Mouse (Mus musculus) brown adipose tissue, adult 24 weeks (tissue): ENCODE measurements around the gene Aldh1l1. TPM values are rescaled to one million over a fixed set of nuclear protein-coding genes. Genes with fewer than 3 reads are reported as not detected.

Experiments
- H3K27ac ChIP-seq: fragments of 200-500 bp; replicated peaks from 2 replicates; pipeline ENCODE4 v1.5.1; 2012; ENCODE audit warnings: low read depth, mild to moderate bottlenecking, low read length
- H3K4me1 ChIP-seq: fragments of 200-500 bp; 2 replicates; pipeline ENCODE4 v1.6.1; 2012; ENCODE audit warnings: low read length, mixed read lengths; ENCODE audit not compliant: control insufficient read depth, insufficient read depth, insufficient read length
- H3K4me3 ChIP-seq: fragments of 200-500 bp; 2 replicates; pipeline ENCODE4 v1.5.1; 2012; ENCODE audit warnings: low read depth, mild to moderate bottlenecking, low read length, moderate library complexity; ENCODE audit not compliant: insufficient read depth
- polyA plus RNA-seq: library from polyadenylated mRNA; stranded (reverse); fragments of >200 nt; gene quantifications from 2 replicates; pipeline ENCODE4 v1.2.4, GENCODE M21; 2012; ENCODE audit not compliant: missing spikeins, insufficient read depth, insufficient read length

Aldh1l1 gene
- polyA plus RNA-seq, 1 experiment = 46.2 TPM

DNA sequence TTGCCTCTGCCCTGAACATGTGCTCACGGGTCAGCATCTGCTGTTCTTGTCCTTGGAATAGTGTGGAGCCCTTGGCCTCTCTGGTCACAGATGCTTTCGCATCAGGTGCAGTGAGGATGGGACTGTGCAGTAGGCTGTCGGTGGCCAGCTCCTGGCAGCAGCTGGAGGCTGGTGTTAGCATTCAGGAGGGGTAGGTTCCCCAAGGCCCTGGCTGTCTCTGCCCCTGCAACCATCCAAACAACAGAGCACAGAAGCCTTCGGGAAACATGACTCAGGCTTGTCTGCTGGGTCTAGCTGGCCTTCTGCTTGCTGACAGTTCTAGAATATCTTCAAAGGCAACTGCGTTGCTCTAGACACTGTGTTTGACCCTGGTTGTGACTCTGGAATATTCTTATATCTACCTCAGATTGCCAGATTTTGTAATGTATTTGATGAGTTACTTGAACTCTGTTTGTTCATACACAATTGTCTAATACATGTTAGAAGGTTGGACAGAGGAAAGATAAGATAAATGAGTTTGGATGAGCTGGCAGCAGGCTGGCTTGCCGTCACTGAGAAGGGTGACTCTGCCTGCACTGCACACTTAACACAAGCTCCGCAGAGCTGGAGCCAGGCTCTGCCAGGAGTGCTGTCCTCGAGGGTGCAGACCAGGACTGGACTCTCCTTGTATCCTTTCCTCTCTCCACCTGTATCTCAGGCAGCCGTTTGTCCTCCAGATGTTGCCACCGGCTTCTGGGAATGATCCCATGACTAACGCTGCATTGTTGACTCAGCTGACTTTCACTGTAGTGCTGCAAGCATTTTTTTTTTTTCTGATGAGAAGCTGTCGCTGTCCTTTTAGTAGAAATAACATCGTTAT lies 79.4 kb downstream of the Aldh1l1 start:
- Histone ChIP-seq H3K27ac (no peak overlapping the region), H3K4me3 (no peak overlapping the region), H3K4me1 (no peaks in the 10 kb centered on the region)

DNA sequence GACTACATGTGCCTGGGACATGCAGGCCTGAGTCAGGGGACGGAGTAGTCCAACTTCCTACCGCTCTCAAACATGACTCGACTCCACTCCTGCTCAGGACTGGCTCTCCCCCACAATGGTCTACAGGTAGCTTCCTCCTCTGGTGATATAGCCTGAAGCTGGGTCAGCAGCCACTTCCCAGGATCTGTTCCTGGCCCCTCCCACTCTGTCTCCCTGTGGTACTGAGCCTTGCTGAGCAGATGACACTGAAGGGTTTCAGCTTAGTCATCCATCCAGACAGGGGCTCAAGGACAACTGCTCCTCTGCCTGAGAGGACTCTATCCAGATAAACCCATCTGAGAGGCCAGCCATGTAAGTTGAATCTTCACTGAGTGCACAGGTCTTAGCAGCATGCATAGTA lies 81.3 kb downstream of the Aldh1l1 start:
- no peak overlapping the region for H3K4me3 ChIP-seq

DNA sequence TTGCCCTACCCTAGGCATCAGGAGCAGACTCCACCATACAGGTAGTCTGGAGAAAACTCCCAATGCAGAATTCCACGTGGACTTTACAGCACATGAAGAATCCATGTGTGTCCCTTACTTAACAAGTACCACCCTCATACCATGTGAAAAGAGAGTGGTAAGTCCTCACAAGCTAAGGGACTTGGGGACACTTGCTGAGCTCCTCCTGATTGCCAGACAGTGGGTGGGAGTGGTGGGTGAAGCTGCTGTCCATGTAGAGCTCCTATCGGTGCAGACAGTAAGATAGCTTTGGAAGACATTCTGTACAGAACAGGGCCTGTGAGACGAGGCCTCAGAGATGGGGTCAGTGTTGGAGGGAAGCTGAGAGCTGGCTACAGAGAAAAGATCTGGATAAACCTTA lies 81.7 kb downstream of the Aldh1l1 start:
- H3K4me1 ChIP-seq = no peaks in the 10 kb centered on the region
- H3K4me3 ChIP-seq = no peak overlapping the region
- no peak overlapping the region for H3K27ac ChIP-seq

More for the DNA sequence above, 81.3 kb downstream of the Aldh1l1 start:
- no peaks in the 10 kb centered on the region for H3K4me1 ChIP-seq
- no peak overlapping the region for H3K27ac ChIP-seq

DNA sequence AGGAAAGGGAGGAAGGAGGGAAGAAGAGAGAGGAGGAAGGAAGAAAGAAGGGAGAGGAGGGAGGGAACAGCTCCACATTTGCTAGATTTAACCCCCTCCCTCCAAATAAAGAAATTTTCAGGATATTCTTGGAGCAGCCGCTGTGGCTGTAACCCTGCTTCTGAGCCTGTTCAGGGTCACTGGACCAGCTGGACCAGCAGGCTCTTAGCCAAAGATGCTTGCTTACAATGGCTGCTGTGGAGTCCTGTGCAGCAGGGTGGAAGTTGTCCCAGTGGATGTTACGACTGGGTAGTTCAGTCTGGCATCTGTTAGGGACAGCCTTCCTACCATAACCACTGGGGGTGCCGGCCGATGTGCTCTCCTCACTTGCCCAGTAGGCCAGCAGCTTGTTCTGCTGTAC lies 82.5 kb downstream of the Aldh1l1 start:
- Histone ChIP-seq H3K27ac (no peak overlapping the region), H3K4me3 (no peak overlapping the region), H3K4me1 (no peaks in the 10 kb centered on the region)

DNA sequence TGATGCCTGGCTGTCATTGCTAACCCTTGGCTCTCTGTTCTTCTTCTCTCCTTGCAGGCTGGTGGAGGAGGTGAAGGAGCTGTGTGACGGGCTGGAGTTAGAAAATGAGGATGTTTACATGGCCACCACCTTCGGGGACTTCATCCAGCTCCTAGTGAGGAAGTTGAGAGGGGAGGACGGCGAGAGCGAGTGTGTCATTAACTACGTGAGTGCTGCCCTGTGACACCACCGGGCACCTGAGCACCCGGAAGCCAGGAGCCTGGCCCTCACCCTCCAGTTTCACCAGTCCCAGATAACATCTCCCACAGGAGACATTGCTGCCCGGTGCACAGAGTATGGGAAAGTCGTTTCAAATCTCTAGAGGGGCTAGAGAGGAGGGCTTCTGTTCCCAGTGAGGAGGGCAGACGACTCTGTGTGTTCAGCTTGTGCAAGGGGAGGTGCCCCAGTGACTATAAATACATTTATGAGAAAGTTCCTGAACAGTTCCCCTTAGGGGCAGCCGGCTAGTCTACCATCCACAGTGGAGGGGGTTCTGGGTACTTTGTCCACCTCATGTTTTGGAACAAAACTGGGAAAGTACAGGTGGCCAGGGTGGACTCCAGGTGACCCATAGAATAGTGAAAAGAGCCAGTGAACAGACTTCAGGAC lies 83.6 kb downstream of the Aldh1l1 start:
- Histone ChIP-seq H3K4me1 (no peaks in the 10 kb centered on the region), H3K4me3 (no peak overlapping the region), H3K27ac (no peak overlapping the region)

DNA sequence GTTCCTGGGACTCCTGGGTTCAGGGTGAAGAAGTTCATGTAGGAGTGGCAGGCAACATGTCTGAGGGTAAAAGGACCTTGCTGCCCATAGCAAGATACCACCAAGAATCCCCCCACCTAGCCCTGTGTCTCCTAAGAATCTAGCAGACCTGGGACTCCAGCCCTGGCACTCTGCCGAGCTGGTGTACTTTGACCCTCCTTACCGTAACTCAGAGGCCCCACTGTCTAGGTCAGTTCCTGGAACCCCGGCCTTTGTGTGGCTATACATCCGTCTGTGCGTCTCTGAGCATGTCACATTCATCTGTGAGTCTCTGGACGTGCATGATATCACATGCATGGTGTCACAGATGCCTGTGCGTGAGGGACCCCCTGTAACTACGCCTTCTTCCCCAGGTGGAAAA lies 84.2 kb downstream of the Aldh1l1 start:
- Histone ChIP-seq H3K4me3 (no peak overlapping the region), H3K27ac (no peak overlapping the region), H3K4me1 (no peaks in the 10 kb centered on the region)

DNA sequence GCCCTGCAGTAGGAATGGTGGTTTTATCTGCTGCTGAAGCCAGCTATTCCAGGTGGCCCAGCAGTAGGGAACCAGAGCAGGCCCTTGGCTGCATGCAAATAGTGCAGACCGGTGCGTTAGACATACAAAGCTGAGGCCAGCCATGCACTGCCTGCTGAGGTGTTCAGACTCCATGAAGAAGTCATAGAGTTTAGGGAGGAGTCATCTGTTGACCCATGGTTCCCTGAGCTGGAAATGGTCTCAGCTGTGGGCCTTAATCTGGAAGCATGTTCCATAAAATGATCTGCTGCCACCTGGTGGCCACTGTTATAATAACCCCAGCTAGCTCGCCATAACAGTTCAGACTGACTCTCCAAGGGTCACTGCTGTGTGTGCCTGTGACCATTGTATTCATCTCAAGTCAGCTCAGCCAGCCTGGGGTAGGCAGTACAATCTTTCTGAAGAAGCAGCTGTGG lies 89.1 kb downstream of the Aldh1l1 start:
- Histone ChIP-seq H3K27ac (no peak overlapping the region), H3K4me1 (no peaks in the 10 kb centered on the region)

DNA sequence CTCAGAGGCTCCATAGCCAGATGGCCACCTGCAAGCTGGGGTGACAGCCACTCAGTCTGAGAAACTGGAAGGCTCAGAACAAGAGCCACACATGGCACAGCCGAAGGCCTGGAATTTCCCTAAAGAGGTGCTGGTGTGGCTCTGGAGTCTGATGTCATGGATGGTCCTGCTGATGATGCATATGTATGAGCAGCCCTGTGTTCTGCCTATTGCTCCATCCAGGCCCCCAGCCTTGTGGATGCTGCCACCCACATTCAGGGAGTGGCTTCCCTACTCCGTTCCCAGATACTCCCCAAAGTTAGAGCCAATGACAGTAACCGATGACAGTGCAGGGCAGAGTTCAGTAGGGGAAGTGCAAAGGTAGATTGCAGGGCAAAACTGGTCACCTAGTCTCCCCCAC lies 91.9 kb downstream of the Aldh1l1 start:
- no peak overlapping the region for H3K4me3 ChIP-seq
- no peaks in the 10 kb centered on the region for H3K4me1 ChIP-seq
- no peak overlapping the region for H3K27ac ChIP-seq

More for the DNA sequence above, 89.1 kb downstream of the Aldh1l1 start:
- H3K4me3 ChIP-seq = no peak overlapping the region

DNA sequence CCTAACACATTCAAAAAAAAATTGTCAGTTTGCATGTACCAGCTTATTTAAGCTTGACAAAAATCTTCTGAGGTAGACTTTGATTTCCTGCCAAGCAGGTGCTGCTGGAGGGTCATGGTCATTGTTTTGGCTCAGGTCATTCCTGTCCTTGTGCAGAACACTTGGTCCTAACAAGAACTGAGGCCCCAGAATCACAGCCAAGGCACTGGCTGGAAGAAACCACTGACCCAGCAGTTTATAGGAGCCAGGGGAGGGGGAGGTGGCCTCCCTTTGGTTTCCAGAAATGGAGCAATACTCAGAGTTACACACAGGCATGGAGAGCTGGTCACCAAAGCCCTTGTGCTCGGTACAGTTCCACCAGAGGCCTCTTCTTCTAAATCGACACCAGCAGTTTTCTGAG lies 96.1 kb downstream of the Aldh1l1 start:
- Histone ChIP-seq H3K4me1 (no peaks in the 10 kb centered on the region), H3K27ac (no peak overlapping the region), H3K4me3 (no peak overlapping the region)

DNA sequence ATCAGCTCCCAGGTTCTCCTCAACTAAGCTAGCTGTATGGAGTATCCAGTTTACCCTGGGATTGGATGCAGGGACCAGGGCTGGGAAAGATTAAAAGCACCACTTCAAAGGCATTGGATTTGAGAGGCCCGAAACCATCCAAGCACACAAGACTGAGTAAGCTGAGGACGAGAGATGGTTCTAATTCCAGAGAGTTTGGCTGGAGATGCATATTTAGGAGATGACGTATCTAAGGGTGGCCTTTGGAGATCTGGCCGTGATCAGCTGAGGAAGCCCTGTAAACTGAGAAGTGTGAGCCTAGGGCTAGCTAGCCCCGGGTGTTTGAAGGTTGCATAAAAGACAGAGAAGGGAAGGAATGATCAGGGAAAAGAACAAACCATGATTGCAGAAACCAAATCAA lies 101.9 kb downstream of the Aldh1l1 start:
- H3K27ac ChIP-seq = no peak overlapping the region
- no peaks in the 10 kb centered on the region for H3K4me1 ChIP-seq
- H3K4me3 ChIP-seq = no peak overlapping the region

DNA sequence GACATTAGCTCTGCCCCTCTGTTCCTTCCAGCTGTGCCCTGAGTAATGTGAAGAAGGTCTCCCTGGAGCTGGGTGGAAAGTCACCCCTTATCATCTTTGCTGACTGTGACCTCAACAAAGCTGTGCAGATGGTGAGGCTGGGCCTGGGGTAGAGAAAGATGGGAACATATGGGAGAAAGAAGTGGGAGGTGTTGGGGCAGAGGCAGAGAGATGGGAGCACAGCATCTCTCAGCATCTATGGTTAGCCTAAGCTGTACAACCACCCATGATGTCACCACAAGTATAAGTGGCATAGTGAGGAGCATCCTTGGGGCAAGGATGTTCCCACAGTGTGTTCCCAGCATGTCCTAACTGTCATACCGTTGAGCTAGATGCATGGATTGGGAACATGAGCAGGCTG lies 104.5 kb downstream of the Aldh1l1 start:
- H3K4me3 ChIP-seq = no peak overlapping the region
- H3K4me1 ChIP-seq = no peaks in the 10 kb centered on the region
- no peak overlapping the region for H3K27ac ChIP-seq

DNA sequence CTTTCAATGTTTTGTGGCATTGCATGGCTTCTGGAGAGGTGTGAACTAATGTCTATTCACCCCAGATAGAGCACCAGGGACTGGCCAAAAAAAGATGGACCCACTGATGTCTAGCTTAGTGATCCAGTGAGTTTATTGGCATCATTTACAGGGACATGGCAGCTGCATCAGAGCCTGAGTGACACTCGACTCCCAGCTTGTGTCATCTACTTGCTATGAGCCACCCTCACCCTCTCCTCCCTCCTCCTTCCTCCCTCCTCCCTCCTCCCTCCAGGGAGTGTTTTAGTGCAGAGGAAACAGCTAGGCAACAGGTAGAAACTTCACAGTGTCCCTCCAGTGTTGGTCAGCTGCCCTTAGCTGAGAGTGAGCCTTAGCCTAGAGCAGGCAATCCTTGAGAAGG lies 108.7 kb downstream of the Aldh1l1 start:
- no peaks in the 10 kb centered on the region for H3K4me1 ChIP-seq
- H3K4me3 ChIP-seq = no peak overlapping the region
- no peak overlapping the region for H3K27ac ChIP-seq

DNA sequence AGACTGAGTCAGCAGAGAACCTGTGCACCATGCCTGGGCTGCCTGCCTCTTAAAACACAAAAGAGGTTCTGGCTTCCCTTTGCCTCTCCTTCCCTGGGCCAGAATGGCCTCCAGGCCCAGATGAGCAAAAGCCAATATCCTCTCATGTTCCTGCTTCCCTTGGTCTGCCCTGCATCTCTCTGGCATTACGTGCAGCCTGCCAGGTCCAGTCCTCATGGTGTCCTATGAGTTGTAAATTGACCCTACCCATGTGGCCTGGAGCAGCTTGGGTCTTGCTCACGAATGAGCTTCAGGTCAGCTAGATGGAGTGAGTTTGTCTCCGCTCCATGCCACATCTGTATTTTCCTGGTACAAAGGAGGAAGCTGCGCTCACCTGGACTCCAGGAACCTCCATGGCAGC lies 110.8 kb downstream of the Aldh1l1 start:
- H3K4me3 ChIP-seq = no peak overlapping the region
- H3K4me1 ChIP-seq = no peaks in the 10 kb centered on the region
- no peak overlapping the region for H3K27ac ChIP-seq

DNA sequence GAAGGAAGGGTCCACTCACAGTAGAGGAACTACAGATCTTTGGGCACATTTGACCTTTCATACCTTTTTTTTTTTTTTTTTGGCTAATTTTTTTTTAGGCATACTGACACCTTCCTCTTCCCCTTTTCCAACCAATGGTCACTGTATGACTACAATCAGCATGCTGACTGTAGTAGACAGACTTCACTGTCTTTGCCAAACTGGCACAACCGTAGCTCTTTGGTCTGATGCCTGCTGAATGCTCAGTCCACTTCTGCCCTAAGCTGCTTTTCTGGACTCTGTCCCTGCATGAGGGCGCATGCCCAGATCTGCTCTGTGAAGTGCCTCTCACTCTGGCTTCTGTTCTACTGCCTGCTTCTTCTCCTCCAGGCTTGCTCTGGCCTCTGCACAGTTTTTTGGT lies 111.4 kb downstream of the Aldh1l1 start:
- Histone ChIP-seq H3K4me3 (no peak overlapping the region), H3K27ac (no peak overlapping the region), H3K4me1 (no peaks in the 10 kb centered on the region)

DNA sequence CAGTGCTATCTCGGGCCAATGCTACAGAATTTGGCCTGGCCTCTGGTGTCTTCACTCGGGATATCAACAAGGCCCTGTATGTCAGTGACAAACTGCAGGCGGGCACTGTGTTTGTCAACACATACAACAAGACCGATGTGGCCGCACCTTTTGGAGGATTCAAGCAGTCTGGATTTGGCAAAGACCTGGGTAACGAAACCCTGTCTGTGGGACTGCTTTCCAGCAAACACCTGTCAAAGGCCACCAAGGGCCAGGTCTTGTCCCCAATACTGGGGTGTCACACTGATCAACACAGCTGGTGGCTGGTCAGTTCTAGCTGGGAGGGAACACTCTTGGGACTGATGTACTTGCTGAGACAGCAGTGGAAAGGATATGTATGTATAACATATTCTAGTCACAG lies 112.0 kb downstream of the Aldh1l1 start:
- Histone ChIP-seq H3K4me3 (no peak overlapping the region), H3K27ac (no peak overlapping the region), H3K4me1 (no peaks in the 10 kb centered on the region)

DNA sequence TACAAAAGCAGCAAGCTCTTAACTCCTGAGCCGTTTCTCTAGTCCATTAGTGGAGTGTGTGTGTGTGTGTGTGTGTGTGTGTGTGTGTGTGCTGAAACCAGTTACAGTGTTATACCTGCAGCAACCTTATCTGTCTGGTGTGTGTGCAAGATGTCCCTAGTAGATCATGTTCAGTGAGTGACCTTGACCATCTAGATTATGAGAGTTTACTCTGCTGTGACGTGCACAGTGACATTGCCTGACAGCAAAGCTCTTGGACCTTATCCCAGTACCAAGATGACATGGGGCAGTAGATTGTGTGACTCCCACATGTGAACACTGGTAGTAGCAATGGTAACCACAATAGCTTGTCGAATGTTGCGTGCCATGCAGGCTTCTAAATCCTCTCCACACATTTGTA lies 114.1 kb downstream of the Aldh1l1 start:
- H3K4me1 ChIP-seq = no peaks in the 10 kb centered on the region
- no peak overlapping the region for H3K27ac ChIP-seq
- no peak overlapping the region for H3K4me3 ChIP-seq
